In genomic region chr13:91680764-91681437, GRCm38 (mm10) we compare ENCODE assay signal across 27 mouse cellular contexts.
DNase-seq lines count a peak whose midpoint lies in the region; ATAC-seq and TF ChIP-seq lines count a peak whose summit lies in the region.
"Had no signal": no experiment of that assay in that cellular context is flagged by ENCODE, and none has a peak within 500 bp of the region (broad histone marks: within the 10 kb centered on the region; RNA-seq: fewer than 3 reads in every experiment).

No protein-coding gene starts in this region.

- TF ChIP-seq POLR2A in CH12.LX (IDR thresholded peaks at IDR 0.05; ENCODE audit: low read depth, low read length) = no peak; the same call in 1 of the 2 replicates

- DNase-seq in 3T3-L1 (ENCODE audit: low read depth, low spot score) (peak; percentile 24), CH12.LX (ENCODE audit: extremely low read depth) (peak; percentile 83)
- DNase-seq in spleen, postnatal 10 days (ENCODE audit: low spot score in 2 of 2) = no peak
- no peak for DNase-seq in left cerebral cortex, adult 9 months (ENCODE audit: low spot score in 2 of 2)
- DNase-seq in embryo, embryonic 11 days = no peak
- DNase-seq: adrenal gland, adult 2 months; adrenal gland, postnatal 25 days; B cell, adult 2 months; cerebellum, adult 8-10 months; cerebellum, postnatal 36 days; gastrocnemius, adult 2 months; gastrocnemius, postnatal 25 days; heart, adult 11 months; heart, postnatal 10 days; heart, postnatal 4 days had no signal

- TF ChIP-seq EP300 in CH12.LX (IDR thresholded peaks at IDR 0.05; ENCODE audit: low read length) = peak; percentile 93

- in situ Hi-C loops in CH12.LX (cut with MboI; ENCODE audit: low pct_ligation_motif_present, low pct_unique_long_range_greater_than_20kb, low sequenced_read_pairs) = no loop called here

- H3K4me3 ChIP-seq in CH12.LX (replicated peaks in 1 of 3; ENCODE audit: low read depth in 2 of 3, low read length in 2 of 3, poor library complexity in 1 of 3) = no peak overlapping the region
- H3K4me3 ChIP-seq: embryonic facial prominence, embryonic 15.5 days; erythroblast, embryonic 14.5 days; forebrain, embryonic 10.5 days; gastrocnemius, adult 2 months; heart, embryonic 10.5 days; hindbrain, embryonic 13.5 days had no signal

- H3K9ac ChIP-seq in CH12.LX (ENCODE audit: insufficient read depth, low read depth) = no peak overlapping the region
- H3K9ac ChIP-seq: embryonic facial prominence, embryonic 15.5 days; hindbrain, embryonic 13.5 days had no signal

- H3K27ac ChIP-seq in CH12.LX (ENCODE audit: insufficient read depth, low read depth) = no peak overlapping the region
- H3K27ac ChIP-seq: embryonic facial prominence, embryonic 15.5 days; forebrain, embryonic 10.5 days; gastrocnemius, adult 2 months; heart, embryonic 10.5 days; hindbrain, embryonic 13.5 days; hindbrain, postnatal 0 days had no signal

- no peaks in the 10 kb centered on the region for H3K36me3 ChIP-seq in CH12.LX (replicated peaks in 1 of 2; ENCODE audit: control insufficient read depth in 1 of 2, insufficient read depth in 1 of 2, low read length in 1 of 2)
- H3K36me3 ChIP-seq: embryonic facial prominence, embryonic 15.5 days; heart, embryonic 10.5 days had no signal

- no peaks in the 10 kb centered on the region for H3K79me2 ChIP-seq in CH12.LX (replicated peaks; ENCODE audit: control insufficient read depth, extremely low read depth, insufficient read depth, poor library complexity, severe bottlenecking)

- no peak for TF ChIP-seq RAD21 in CH12.LX (IDR thresholded peaks at IDR 0.05; ENCODE audit: low read depth, low read length)

- H3K4me1 ChIP-seq in CH12.LX (ENCODE audit: control insufficient read depth in 1 of 2, insufficient read depth in 2 of 2) = peaks cover 5 to 18% of the 10 kb centered on the region in 2 experiments
- H3K4me1 ChIP-seq: embryonic facial prominence, embryonic 15.5 days; forebrain, embryonic 10.5 days; heart, embryonic 10.5 days; hindbrain, embryonic 13.5 days had no signal

- TF ChIP-seq CTCF in CH12.LX (conservative IDR thresholded peaks at IDR 0.05 in 1 of 2, IDR thresholded peaks at IDR 0.05 in 1 of 2; ENCODE audit: low read depth in 2 of 2, low read length in 2 of 2) = no peak

- no peaks in the 10 kb centered on the region for H3K9me3 ChIP-seq in CH12.LX (replicated peaks; ENCODE audit: low read length)
- H3K9me3 ChIP-seq: embryonic facial prominence, embryonic 15.5 days; forebrain, embryonic 10.5 days; heart, embryonic 10.5 days; hindbrain, embryonic 13.5 days had no signal

- no peak overlapping the region; the same call in 1 of the 2 replicates for H3K4me2 ChIP-seq in CH12.LX (ENCODE audit: insufficient read depth, low read depth, poor library complexity, severe bottlenecking)
- H3K4me2 ChIP-seq: embryonic facial prominence, embryonic 15.5 days; hindbrain, embryonic 13.5 days had no signal

- dilution Hi-C loops in CH12.LX (cut with MboI; ENCODE audit: extremely low pct_ligation_motif_present, extremely low pct_unique_long_range_greater_than_20kb, low sequenced_read_pairs) = no loop called here

- peak; percentile 78 to 82; a peak in 3 of 4 replicates for ATAC-seq in hematopoietic stem cell, adult 5-6 weeks (replicated peaks in 1 of 2; ENCODE audit: insufficient read depth in 1 of 2, low FRiP score in 2 of 2, low TSS enrichment in 1 of 2, low read depth in 1 of 2, poor library complexity in 2 of 2, severe bottlenecking in 2 of 2)
- ATAC-seq in neutrophil, adult 5-6 weeks (ENCODE audit: extremely low read depth, insufficient number of reproducible peaks, low FRiP score, poor library complexity, severe bottlenecking) = peak; percentile 82
- ATAC-seq: activated CD4-positive, CD25-positive, alpha-beta regulatory T cell, adult 4 months; CD4-positive, CD25-positive, alpha-beta regulatory T cell, adult 4 months; forebrain, embryonic 14.5 days; hindbrain, postnatal 0 days; Patski had no signal

- H3K27me3 ChIP-seq in CH12.LX (replicated peaks) = no peaks in the 10 kb centered on the region
- H3K27me3 ChIP-seq: embryonic facial prominence, embryonic 15.5 days; hindbrain, embryonic 13.5 days; Patski had no signal

TF ChIP-seq in CH12.LX, 34 proteins besides CTCF, POLR2A, EP300 and RAD21:
- no peak for TF ChIP-seq USF2 (conservative IDR thresholded peaks at IDR 0.05; ENCODE audit: low read depth, low read length)
- TF ChIP-seq USF1 (IDR thresholded peaks at IDR 0.05; ENCODE audit: low read depth, low read length) = no peak
- no peak for TF ChIP-seq POLR2AphosphoS2 (IDR thresholded peaks at IDR 0.05; ENCODE audit: low read depth, low read length)
- TF ChIP-seq CHD2 (IDR thresholded peaks at IDR 0.05; ENCODE audit: low read length) = no peak
- TF ChIP-seq NRF1 (IDR thresholded peaks at IDR 0.05; ENCODE audit: low read depth, low read length) = no peak
- no peak for TF ChIP-seq GABPA (IDR thresholded peaks at IDR 0.05; ENCODE audit: insufficient replicate concordance, low read depth, low read length)
- TF ChIP-seq ETS1 (conservative IDR thresholded peaks at IDR 0.05; ENCODE audit: low read depth, low read length) = peak; percentile 78
- TF ChIP-seq BHLHE40 (IDR thresholded peaks at IDR 0.05; ENCODE audit: low read depth, low read length) = peak; percentile 84
- TF ChIP-seq TBP (conservative IDR thresholded peaks at IDR 0.05; ENCODE audit: low read depth, low read length) = no peak
- no peak for TF ChIP-seq MXI1 (IDR thresholded peaks at IDR 0.05; ENCODE audit: low read depth, low read length)
- no peak for TF ChIP-seq NELFE (IDR thresholded peaks at IDR 0.05; ENCODE audit: low read depth, low read length)
- TF ChIP-seq MEF2A (IDR thresholded peaks at IDR 0.05; ENCODE audit: borderline replicate concordance, low read depth, low read length) = peak; percentile 66; the same call in 1 of the 2 replicates
- TF ChIP-seq SMC3 (IDR thresholded peaks at IDR 0.05; ENCODE audit: low read depth, low read length) = no peak
- TF ChIP-seq PAX5 (IDR thresholded peaks at IDR 0.05; ENCODE audit: low read length) = no peak
- TF ChIP-seq TCF12 (IDR thresholded peaks at IDR 0.05; ENCODE audit: low read depth, low read length) = no peak
- peak; percentile 81 for TF ChIP-seq JUND (conservative IDR thresholded peaks at IDR 0.05; ENCODE audit: low read depth, low read length)
- no peak for TF ChIP-seq CHD1 (IDR thresholded peaks at IDR 0.05; ENCODE audit: low read depth, low read length)
- TF ChIP-seq MYC (IDR thresholded peaks at IDR 0.05; ENCODE audit: low read depth, low read length) = no peak
- no peak for TF ChIP-seq ZKSCAN1 (IDR thresholded peaks at IDR 0.05; ENCODE audit: borderline replicate concordance, low read depth, low read length)
- TF ChIP-seq MAX (IDR thresholded peaks at IDR 0.05; ENCODE audit: low read length) = no peak
- TF ChIP-seq MAFK (IDR thresholded peaks at IDR 0.05; ENCODE audit: insufficient replicate concordance, low read length) = peak; percentile 70; the same call in 1 of the 2 replicates
- TF ChIP-seq IRF4 (IDR thresholded peaks at IDR 0.05; ENCODE audit: low read depth, low read length) = peak; percentile 89
- TF ChIP-seq KAT2A (IDR thresholded peaks at IDR 0.05; ENCODE audit: insufficient replicate concordance, low read length) = no peak
- TF ChIP-seq HCFC1 (IDR thresholded peaks at IDR 0.05; ENCODE audit: low read depth, low read length) = no peak
- TF ChIP-seq MAZ (IDR thresholded peaks at IDR 0.05; ENCODE audit: low read depth, low read length) = no peak
- TF ChIP-seq ZC3H11A (IDR thresholded peaks at IDR 0.05; ENCODE audit: low read depth, low read length) = no peak
- TF ChIP-seq E2F4 (IDR thresholded peaks at IDR 0.05; ENCODE audit: insufficient replicate concordance, low read depth, low read length) = no peak
- TF ChIP-seq JUN (IDR thresholded peaks at IDR 0.05; ENCODE audit: insufficient read depth, low read depth, low read length) = peak; percentile 88
- no peak for TF ChIP-seq SIN3A (IDR thresholded peaks at IDR 0.05; ENCODE audit: low read length)
- TF ChIP-seq UBTF (IDR thresholded peaks at IDR 0.05; ENCODE audit: low read depth, low read length) = no peak
- no peak for TF ChIP-seq ZMIZ1 (IDR thresholded peaks at IDR 0.05; ENCODE audit: low read depth, low read length)
- TF ChIP-seq RCOR1 (conservative IDR thresholded peaks at IDR 0.05; ENCODE audit: low read depth, low read length) = peak; percentile 76; the same call in 1 of the 2 replicates
- peak; percentile 76 for TF ChIP-seq ZNF384 (IDR thresholded peaks at IDR 0.05; ENCODE audit: low read depth, low read length)
- TF ChIP-seq ELF1 (IDR thresholded peaks at IDR 0.05; ENCODE audit: low read depth, low read length) = no peak

Comparison
In these comparisons a context has a peak if more than half of its experiments do, and no peak if none do; other contexts are left out.
1. DNase-seq: peak in 3T3-L1 (single experiment) and CH12.LX (single experiment); none in spleen, postnatal 10 days (0 of 2), left cerebral cortex, adult 9 months (0 of 2) and embryo, embryonic 11 days (single experiment).